Mouse (Mus musculus) heart, postnatal 0 days (tissue): Measurements from ENCODE around the gene Mmp2.

ENCODE experiments used
- CTCF ChIP-seq: IDR thresholded peaks from 2 replicates; pipeline ENCODE4 v1.5.1; 2016; ENCODE audit warnings: antibody characterized with exemption, control low read depth, low read depth
- EP300 ChIP-seq: IDR thresholded peaks from 2 replicates; pipeline ENCODE4 v1.6.1; 2016; ENCODE audit warnings: antibody characterized with exemption, low read depth

GRCm38 (mm10) chr8:92828251-92828743 is 1.2 kb downstream of the Mmp2 start:
- TF ChIP-seq CTCF, result no peak
- TF ChIP-seq EP300, result no peak
